In the genomic region with DNA sequence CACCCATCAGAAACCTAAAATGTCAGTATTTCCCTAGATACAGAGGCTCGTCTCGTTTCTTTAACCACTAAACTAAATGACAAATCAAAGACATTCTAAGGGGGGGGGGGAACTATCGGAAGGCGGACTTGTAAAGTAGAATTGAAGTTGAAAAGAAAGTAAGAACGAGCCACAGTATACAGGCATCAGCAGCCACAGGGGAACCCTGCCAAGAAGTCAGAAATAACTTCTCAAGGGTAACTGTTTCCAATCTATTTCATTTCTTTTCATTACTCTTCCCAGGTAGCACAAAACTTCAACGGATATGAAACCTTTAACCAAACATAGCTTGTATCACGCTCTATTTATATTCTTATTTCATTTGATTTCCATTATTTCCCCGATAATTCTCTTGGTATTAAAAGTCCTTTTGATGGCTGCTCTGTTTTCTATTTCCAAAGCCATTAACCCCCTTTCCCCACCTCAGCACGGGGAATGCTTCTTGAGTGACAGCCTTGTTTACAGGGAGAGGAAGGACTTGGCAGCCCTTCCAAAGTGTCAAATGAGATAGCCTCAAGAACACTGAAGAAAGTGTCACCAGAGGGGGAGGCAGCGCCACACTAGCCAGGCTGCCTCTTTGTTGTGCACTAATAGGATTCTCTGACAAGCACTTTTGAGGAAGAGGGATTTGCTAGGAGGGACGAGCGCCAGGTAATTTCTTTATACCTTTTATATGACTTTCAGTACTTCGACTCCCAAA, we compare ENCODE assay signal across 16 mouse cellular contexts.
DNase-seq lines count a peak whose midpoint lies in the region; ATAC-seq and TF ChIP-seq lines count a peak whose summit lies in the region.
"Had no signal": no experiment of that assay in that cellular context is flagged by ENCODE, and none has a peak within 500 bp of the region (broad histone marks: within the 10 kb centered on the region; RNA-seq: fewer than 3 reads in every experiment).

No protein-coding gene starts in this region.

- peak overlapping the region; percentile 17; the same call in 1 of the 2 replicates for H3K4me2 ChIP-seq in limb, embryonic 14.5 days (replicated peaks; ENCODE audit: low read depth, low read length, severe bottlenecking)
- H3K4me2 ChIP-seq in neural tube, embryonic 15.5 days: no peak overlapping the region
- H3K4me2 ChIP-seq: intestine, embryonic 15.5 days; neural tube, embryonic 12.5 days had no signal

- no peaks in the 10 kb centered on the region for H3K27me3 ChIP-seq in limb, embryonic 14.5 days (ENCODE audit: control insufficient read depth, insufficient read depth, low read length)
- H3K27me3 ChIP-seq in neural tube, embryonic 15.5 days (replicated peaks): no peaks in the 10 kb centered on the region
- H3K27me3 ChIP-seq: CH12.LX; intestine, embryonic 15.5 days; megakaryocyte, embryonic 14.5 days; neural tube, embryonic 12.5 days had no signal

- no peaks in the 10 kb centered on the region for H3K36me3 ChIP-seq in limb, embryonic 14.5 days (ENCODE audit: control insufficient read depth, insufficient read depth, low read length)
- no peaks in the 10 kb centered on the region for H3K36me3 ChIP-seq in neural tube, embryonic 15.5 days
- H3K36me3 ChIP-seq: intestine, embryonic 15.5 days; neural tube, embryonic 12.5 days had no signal

- no peaks in the 10 kb centered on the region for H3K4me1 ChIP-seq in limb, embryonic 14.5 days (ENCODE audit: control insufficient read depth, insufficient read depth, low read length)
- H3K4me1 ChIP-seq in neural tube, embryonic 15.5 days: no peaks in the 10 kb centered on the region
- H3K4me1 ChIP-seq: intestine, embryonic 15.5 days; megakaryocyte, embryonic 14.5 days; neural tube, embryonic 12.5 days had no signal

- no peaks in the 10 kb centered on the region for H3K9me3 ChIP-seq in limb, embryonic 14.5 days (ENCODE audit: control insufficient read depth, low read length)
- no peaks in the 10 kb centered on the region for H3K9me3 ChIP-seq in neural tube, embryonic 15.5 days (replicated peaks)
- H3K9me3 ChIP-seq: intestine, embryonic 15.5 days; neural tube, embryonic 12.5 days had no signal

- peak; percentile 34 for DNase-seq in left cerebral cortex, postnatal 4 days
- no peak for DNase-seq in left cerebral cortex, postnatal 36 days (ENCODE audit: low spot score in 2 of 2)
- DNase-seq in heart, adult 9 months (ENCODE audit: low spot score in 2 of 2): peak; percentile 21 to 36
- no peak for DNase-seq in limb, embryonic 14.5 days (ENCODE audit: low spot score)
- no peak for DNase-seq in kidney, adult 18-20 months
- no peak for DNase-seq in lung, postnatal 4 days
- DNase-seq: adrenal gland, postnatal 10 days; gastrocnemius, postnatal 36 days; lung, adult 18-20 months; right cerebral cortex, adult 18-20 months; thymus, postnatal 4 days had no signal

- no peak overlapping the region for H3K9ac ChIP-seq in limb, embryonic 14.5 days (ENCODE audit: low read depth, low read length, severe bottlenecking)
- H3K9ac ChIP-seq in neural tube, embryonic 15.5 days (replicated peaks): no peak overlapping the region
- H3K9ac ChIP-seq: intestine, embryonic 15.5 days; neural tube, embryonic 12.5 days had no signal

- no peak for ATAC-seq in limb, embryonic 14.5 days (ENCODE audit: low FRiP score, low read depth)
- no peak for ATAC-seq in neural tube, embryonic 15.5 days (ENCODE audit: low FRiP score)
- ATAC-seq: intestine, embryonic 15.5 days had no signal

- 33% methylated on average over 13 of the region's 13 CpGs for WGBS in limb, embryonic 14.5 days
- WGBS in neural tube, embryonic 15.5 days: 64% methylated on average over 13 of the region's 13 CpGs

- no peak overlapping the region for H3K4me3 ChIP-seq in limb, embryonic 14.5 days (replicated peaks; ENCODE audit: low read length)
- no peak overlapping the region for H3K4me3 ChIP-seq in neural tube, embryonic 15.5 days (replicated peaks)
- H3K4me3 ChIP-seq: intestine, embryonic 15.5 days; megakaryocyte, embryonic 14.5 days; neural tube, embryonic 12.5 days had no signal

- no peak for TF ChIP-seq POLR2A in limb, embryonic 14.5 days (IDR thresholded peaks at IDR 0.05; ENCODE audit: borderline replicate concordance, extremely low read depth, insufficient read depth, insufficient read length)

- intact Hi-C loops in left cerebral cortex, postnatal 4 days (cut with DNase I): no loop called here
- intact Hi-C loops in left cerebral cortex, postnatal 36 days (cut with DNase I): no loop called here

- H3K27ac ChIP-seq in limb, embryonic 14.5 days (replicated peaks; ENCODE audit: low read depth, low read length): no peak overlapping the region
- no peak overlapping the region for H3K27ac ChIP-seq in neural tube, embryonic 15.5 days (replicated peaks)
- H3K27ac ChIP-seq: intestine, embryonic 15.5 days; neural tube, embryonic 12.5 days had no signal

Comparison
In these comparisons a context has a peak if more than half of its experiments do, and no peak if none do; other contexts are left out.
1. DNase-seq: peak in left cerebral cortex, postnatal 4 days (single experiment) and heart, adult 9 months (2 of 2); none in left cerebral cortex, postnatal 36 days (0 of 2), limb, embryonic 14.5 days (single experiment), kidney, adult 18-20 months (single experiment) and lung, postnatal 4 days (0 of 2).